Mouse (Mus musculus) MEL (cell line): ENCODE measurements around the gene Zfp536. TPM values are rescaled to one million over a fixed set of nuclear protein-coding genes. Genes with fewer than 3 reads are reported as not detected.

Experiments
- DNase-seq: peaks from one replicate; pipeline ENCODE4 v3.0.0; 2011; ENCODE audit warnings: low read depth, low spot score
- H3K27ac ChIP-seq: 2 replicates; pipeline ENCODE4 v1.5.1; 2012; ENCODE audit warnings: low read depth, mild to moderate bottlenecking, control low read depth, low read length, moderate library complexity; ENCODE audit not compliant: control insufficient read depth
- H3K27me3 ChIP-seq, 2 experiments: fragments of 150-350 bp in 1 of 2; sonication (generic) in 1 of 2; 2 replicates each; pipeline ENCODE4 v1.6.1; 2012; ENCODE audit warnings: low read length in 2 of 2, mild to moderate bottlenecking in 2 of 2, improper control_type of control experiment in 1 of 2, moderate library complexity in 1 of 2; ENCODE audit not compliant: insufficient read depth in 2 of 2, control insufficient read depth in 1 of 2
- H3K36me3 ChIP-seq, 2 experiments: 2 replicates each; pipeline ENCODE4 v1.6.1; 2012 to 2014; ENCODE audit warnings: low read length in 2 of 2, improper control_type of control experiment in 1 of 2, inconsistent platforms in 1 of 2, mild to moderate bottlenecking in 1 of 2; ENCODE audit not compliant: insufficient read depth in 2 of 2, control insufficient read depth in 1 of 2
- H3K4me1 ChIP-seq, 2 experiments: fragments of 150-350 bp in 1 of 2; sonication (generic) in 1 of 2; 2 replicates each; pipeline ENCODE4 v1.6.1; 2012; ENCODE audit warnings: low read length in 2 of 2, improper control_type of control experiment in 1 of 2, mild to moderate bottlenecking in 1 of 2; ENCODE audit not compliant: insufficient read depth in 2 of 2, control insufficient read depth in 1 of 2
- H3K4me3 ChIP-seq, 2 experiments: fragments of 150-350 bp in 1 of 2; sonication (generic) in 1 of 2; 2 replicates each; pipeline ENCODE4 v1.5.1; 2012; ENCODE audit warnings: low read depth in 2 of 2, low read length in 2 of 2, mild to moderate bottlenecking in 2 of 2, moderate library complexity in 2 of 2, control low read depth in 1 of 2, improper control_type of control experiment in 1 of 2; ENCODE audit not compliant: control insufficient read depth in 1 of 2, insufficient read depth in 1 of 2
- H3K79me2 ChIP-seq: 2 replicates; pipeline ENCODE4 v1.6.1; 2012; ENCODE audit warnings: mild to moderate bottlenecking, low read length, moderate library complexity; ENCODE audit not compliant: control insufficient read depth, poor library complexity, insufficient read depth
- H3K9ac ChIP-seq: 2 replicates; pipeline ENCODE4 v1.6.1; 2012; ENCODE audit warnings: low read depth, mild to moderate bottlenecking, control low read depth, low read length, moderate library complexity; ENCODE audit not compliant: control insufficient read depth, poor library complexity, severe bottlenecking
- H3K9me3 ChIP-seq: fragments of 150-350 bp; sonication (generic); replicated peaks from 2 replicates; pipeline ENCODE4 v1.6.1; 2012; ENCODE audit warnings: mild to moderate bottlenecking, low read length, improper control_type of control experiment, moderate library complexity; ENCODE audit not compliant: insufficient read depth
- CHD2 ChIP-seq: IDR thresholded peaks from 2 replicates; pipeline ENCODE4 v1.6.1; 2011; ENCODE audit warnings: low read length, improper control_type of control experiment
- CTCF ChIP-seq, 3 experiments: IDR thresholded peaks in 2 of 3; conservative IDR thresholded peaks in 1 of 3; 2 replicates each; pipeline ENCODE4 v1.5.1; 2011 to 2012; ENCODE audit warnings: low read length in 3 of 3, low read depth in 2 of 3, mild to moderate bottlenecking in 2 of 3, improper control_type of control experiment in 1 of 3, inconsistent platforms in 1 of 3, mixed read lengths in 1 of 3, moderate library complexity in 1 of 3; ENCODE audit not compliant: control insufficient read depth in 1 of 3, insufficient read depth in 1 of 3, poor library complexity in 1 of 3, severe bottlenecking in 1 of 3
- E2F4 ChIP-seq: IDR thresholded peaks from 2 replicates; pipeline ENCODE4 v1.6.1; 2011; ENCODE audit warnings: low read depth, low read length, improper control_type of control experiment, borderline replicate concordance
- ELF1 ChIP-seq: IDR thresholded peaks from 2 replicates; pipeline ENCODE4 v1.6.1; 2014; ENCODE audit warnings: low read depth, mild to moderate bottlenecking, inconsistent platforms, low read length, improper control_type of control experiment, moderate library complexity
- ETS1 ChIP-seq: IDR thresholded peaks from 2 replicates; pipeline ENCODE4 v1.6.1; 2012; ENCODE audit warnings: low read depth, mild to moderate bottlenecking, inconsistent platforms, low read length, improper control_type of control experiment, moderate library complexity
- GATA1 ChIP-seq: IDR thresholded peaks from 2 replicates; pipeline ENCODE4 v1.6.1; 2011; ENCODE audit warnings: low read depth, low read length, improper control_type of control experiment
- JUND ChIP-seq: IDR thresholded peaks from 2 replicates; pipeline ENCODE4 v1.6.1; 2011; ENCODE audit warnings: low read depth, mild to moderate bottlenecking, improper control_type of control experiment, low read length
- KAT2A ChIP-seq: conservative IDR thresholded peaks from 2 replicates; pipeline ENCODE4 v1.6.1; 2012; ENCODE audit warnings: low read depth, low read length, improper control_type of control experiment, inconsistent platforms
- MAX ChIP-seq: IDR thresholded peaks from 2 replicates; pipeline ENCODE4 v1.6.1; 2011; ENCODE audit warnings: low read length, improper control_type of control experiment
- MAZ ChIP-seq: IDR thresholded peaks from 2 replicates; pipeline ENCODE4 v1.6.1; 2012; ENCODE audit warnings: low read depth, mild to moderate bottlenecking, inconsistent platforms, low read length, improper control_type of control experiment
- MEF2A ChIP-seq: IDR thresholded peaks from 2 replicates; pipeline ENCODE4 v1.6.1; 2014; ENCODE audit warnings: low read depth, mild to moderate bottlenecking, inconsistent platforms, low read length, improper control_type of control experiment; ENCODE audit not compliant: poor library complexity, insufficient replicate concordance, severe bottlenecking; ENCODE audit errors: extremely low read depth
- MXI1 ChIP-seq: IDR thresholded peaks from 2 replicates; pipeline ENCODE4 v1.6.1; 2011; ENCODE audit warnings: mild to moderate bottlenecking, low read depth, low read length, improper control_type of control experiment
- NELFE ChIP-seq: IDR thresholded peaks from 2 replicates; pipeline ENCODE4 v1.6.1; 2011; ENCODE audit warnings: low read depth, low read length, improper control_type of control experiment
- POLR2A ChIP-seq, 2 experiments: IDR thresholded peaks; 2 replicates each; pipeline ENCODE4 v1.6.1; 2011 to 2012; ENCODE audit warnings: low read length in 2 of 2, mild to moderate bottlenecking in 2 of 2, control low read depth in 1 of 2, improper control_type of control experiment in 1 of 2, low read depth in 1 of 2, moderate library complexity in 1 of 2; ENCODE audit not compliant: control insufficient read depth in 1 of 2, insufficient read depth in 1 of 2, poor library complexity in 1 of 2
- POLR2AphosphoS2 ChIP-seq: IDR thresholded peaks from 2 replicates; pipeline ENCODE4 v1.6.1; 2011; ENCODE audit warnings: low read length, improper control_type of control experiment
- RAD21 ChIP-seq: IDR thresholded peaks from 2 replicates; pipeline ENCODE4 v1.6.1; 2011; ENCODE audit warnings: mild to moderate bottlenecking, low read depth, low read length, improper control_type of control experiment
- SIN3A ChIP-seq: IDR thresholded peaks from 2 replicates; pipeline ENCODE4 v1.6.1; 2012; ENCODE audit warnings: low read length, improper control_type of control experiment, inconsistent platforms
- TAL1 ChIP-seq: IDR thresholded peaks from 2 replicates; pipeline ENCODE4 v1.6.1; 2012; ENCODE audit warnings: mild to moderate bottlenecking, inconsistent platforms, low read length, moderate library complexity, mixed read lengths
- TBP ChIP-seq: IDR thresholded peaks from 2 replicates; pipeline ENCODE4 v1.8.0; 2011; ENCODE audit warnings: low read depth, low read length, improper control_type of control experiment
- TCF12 ChIP-seq: IDR thresholded peaks from 2 replicates; pipeline ENCODE4 v1.6.1; 2014; ENCODE audit warnings: low read depth, mild to moderate bottlenecking, inconsistent platforms, low read length, improper control_type of control experiment, moderate library complexity
- UBTF ChIP-seq: IDR thresholded peaks from 2 replicates; pipeline ENCODE4 v1.6.1; 2012; ENCODE audit warnings: low read depth, mild to moderate bottlenecking, inconsistent platforms, low read length, improper control_type of control experiment, moderate library complexity, borderline replicate concordance; ENCODE audit not compliant: insufficient read depth
- USF1 ChIP-seq: IDR thresholded peaks from 2 replicates; pipeline ENCODE4 v1.6.1; 2014; ENCODE audit warnings: low read depth, mild to moderate bottlenecking, inconsistent platforms, low read length, improper control_type of control experiment, moderate library complexity
- ZC3H11A ChIP-seq: IDR thresholded peaks from 2 replicates; pipeline ENCODE4 v1.6.1; 2012; ENCODE audit warnings: low read depth, mild to moderate bottlenecking, inconsistent platforms, low read length, improper control_type of control experiment
- ZKSCAN1 ChIP-seq: IDR thresholded peaks from 2 replicates; pipeline ENCODE4 v1.6.1; 2012; ENCODE audit warnings: low read depth, mild to moderate bottlenecking, inconsistent platforms, low read length, improper control_type of control experiment, moderate library complexity
- ZMIZ1 ChIP-seq: IDR thresholded peaks from 2 replicates; pipeline ENCODE4 v1.6.1; 2012; ENCODE audit warnings: low read depth, mild to moderate bottlenecking, inconsistent platforms, low read length, improper control_type of control experiment, moderate library complexity
- ZNF384 ChIP-seq: IDR thresholded peaks from 2 replicates; pipeline ENCODE4 v1.6.1; 2012; ENCODE audit warnings: low read depth, mild to moderate bottlenecking, inconsistent platforms, low read length, improper control_type of control experiment
- polyA plus RNA-seq, 2 experiments: library from polyadenylated mRNA; stranded (reverse) in 1 of 2; unstranded in 1 of 2; fragments of >175 nt in 1 of 2; fragments of >200 nt in 1 of 2; gene quantifications; 2 replicates each; pipeline versions ENCODE4 v1.2.1 to v1.2.4; 2012; ENCODE audit warnings: low replicate concordance in 2 of 2, low read depth in 1 of 2; ENCODE audit not compliant: insufficient read length in 2 of 2, insufficient read depth in 1 of 2, missing spikeins in 1 of 2
- total RNA-seq: library from RNA; depleted of rRNA; stranded (reverse); fragments of 300-350 nt; gene quantifications from 2 replicates; pipeline ENCODE4 v1.2.3, GENCODE M21; 2012

The Zfp536 gene
- total and polyA plus RNA-seq, 3 experiments = not detected

DNA sequence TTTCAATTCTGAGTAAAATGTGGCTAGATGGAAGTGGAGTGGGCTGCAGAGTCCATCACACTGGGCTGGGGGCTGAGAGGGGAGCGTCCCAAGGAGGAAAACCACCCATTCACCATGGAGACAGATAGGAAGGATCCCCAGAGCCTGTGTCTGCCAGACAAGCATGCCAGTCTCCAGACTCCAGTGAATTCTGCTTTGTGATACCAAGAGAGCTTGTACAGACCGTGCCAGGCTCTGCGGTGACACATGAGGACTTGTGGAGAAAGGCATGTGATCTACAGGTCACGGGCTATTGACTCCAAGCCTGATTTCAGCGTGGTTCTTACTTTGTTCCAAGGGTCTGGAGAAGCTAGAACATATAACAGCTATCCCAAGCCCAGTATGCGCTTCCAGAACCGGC is 230.5 kb downstream of the Zfp536 start:
- Histone ChIP-seq H3K9ac (no peak overlapping the region), H3K27me3 (no peaks in the 10 kb centered on the region), H3K36me3 (no peaks in the 10 kb centered on the region), H3K9me3 (no peaks in the 10 kb centered on the region), H3K4me1 (no peaks in the 10 kb centered on the region), H3K4me3 (no peak overlapping the region), H3K79me2 (no peaks in the 10 kb centered on the region), H3K27ac (no peak overlapping the region)
- TF ChIP-seq SIN3A (no peak), ZKSCAN1 (no peak), TCF12 (no peak), E2F4 (no peak), MEF2A (no peak), POLR2AphosphoS2 (no peak), NELFE (no peak), MXI1 (no peak), POLR2A (IDR thresholded peaks at IDR 0.05; ENCODE audit: control insufficient read depth in 1 of 2, insufficient read depth in 1 of 2, low read depth in 1 of 2, low read length in 2 of 2, poor library complexity in 1 of 2) (no peak), RAD21 (no peak), MAZ (no peak), USF1 (no peak), TBP (no peak), KAT2A (no peak), GATA1 (no peak), CTCF (IDR thresholded peaks at IDR 0.05 in 2 of 3, conservative IDR thresholded peaks at IDR 0.05 in 1 of 3; ENCODE audit: control insufficient read depth in 1 of 3, insufficient read depth in 1 of 3, low read depth in 2 of 3, low read length in 3 of 3, poor library complexity in 1 of 3, severe bottlenecking in 1 of 3) (no peak), JUND (no peak), ZMIZ1 (no peak)
- DNase-seq = no peak

DNA sequence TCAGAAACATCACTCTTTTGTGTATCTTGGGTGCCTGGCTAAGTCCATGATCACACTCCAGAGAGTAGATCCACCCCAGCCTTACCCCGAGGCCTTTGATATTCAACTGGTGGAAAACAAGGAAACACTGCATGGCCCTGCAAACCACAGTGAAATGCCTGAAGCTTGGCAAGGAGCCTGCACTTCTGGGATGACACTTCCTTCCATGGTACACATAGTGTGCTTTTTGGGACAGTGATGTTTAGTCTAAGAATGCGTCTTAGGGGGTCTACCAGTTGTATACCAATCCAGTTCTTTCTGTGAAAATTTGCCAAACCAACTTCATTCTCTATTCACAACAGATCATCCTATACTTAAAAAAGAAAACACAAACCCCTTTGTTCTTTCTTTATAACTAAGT is 242.3 kb downstream of the Zfp536 start:
- no peak for TF ChIP-seq MXI1
- TF ChIP-seq TCF12 = no peak
- TF ChIP-seq ELF1 = no peak
- no peak for TF ChIP-seq KAT2A
- no peak for TF ChIP-seq POLR2AphosphoS2
- TF ChIP-seq UBTF = no peak
- no peak for TF ChIP-seq USF1
- no peak for TF ChIP-seq TAL1
- TF ChIP-seq MAX = no peak
- TF ChIP-seq SIN3A = no peak
- TF ChIP-seq ZNF384 = no peak
- no peak for TF ChIP-seq ZKSCAN1
- TF ChIP-seq ZC3H11A = no peak
- no peak for TF ChIP-seq ETS1
- no peak for TF ChIP-seq CHD2
- no peak for TF ChIP-seq POLR2A (IDR thresholded peaks at IDR 0.05; ENCODE audit: control insufficient read depth in 1 of 2, insufficient read depth in 1 of 2, low read depth in 1 of 2, low read length in 2 of 2, poor library complexity in 1 of 2)

More for the DNA sequence above, 242.3 kb downstream of the Zfp536 start:
- no peaks in the 10 kb centered on the region for H3K4me1 ChIP-seq
- H3K4me3 ChIP-seq = no peak overlapping the region
- no peaks in the 10 kb centered on the region for H3K9me3 ChIP-seq
- no peaks in the 10 kb centered on the region for H3K79me2 ChIP-seq
- no peaks in the 10 kb centered on the region for H3K36me3 ChIP-seq
- H3K27ac ChIP-seq = no peak overlapping the region
- no peak for DNase-seq
- no peaks in the 10 kb centered on the region for H3K27me3 ChIP-seq
- no peak overlapping the region for H3K9ac ChIP-seq
